Mouse (Mus musculus): ENCODE measurements around the gene Pgrmc1. TPM values are rescaled to one million over a fixed set of nuclear protein-coding genes. Genes with fewer than 3 reads are reported as not detected.

Pgrmc1 gene
- polyA plus RNA-seq, 1 experiment from 2014 or later, result 372 TPM

DNA sequence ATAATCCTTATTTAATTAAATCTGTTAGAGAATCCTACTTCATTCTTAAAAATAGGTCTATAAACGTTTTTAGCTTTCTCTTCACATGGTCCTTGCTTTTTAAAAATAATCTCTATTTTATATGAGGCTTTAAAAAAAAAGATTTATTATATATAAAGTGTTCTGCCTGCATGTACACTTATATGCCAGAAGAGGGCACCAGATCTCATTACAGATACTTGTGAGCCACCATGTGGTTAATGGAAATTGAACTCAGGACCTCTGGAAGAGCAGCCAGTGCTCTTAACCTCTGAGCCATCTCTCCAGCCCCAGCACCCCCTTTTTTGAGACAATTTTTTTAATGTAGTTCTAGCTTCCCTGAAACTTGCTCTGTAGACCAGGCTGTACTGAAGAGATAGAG lies 32.8 kb downstream of the Pgrmc1 start:
- Histone ChIP-seq H3K4me1 (ENCODE audit: insufficient read depth) (no peaks in the 10 kb centered on the region), H3K36me3 (replicated peaks; ENCODE audit: insufficient read depth, low read length) (no peaks in the 10 kb centered on the region), H3K9ac (replicated peaks) (no peak overlapping the region), H3K27me3 (ENCODE audit: insufficient read depth, low read length) (no peaks in the 10 kb centered on the region), H3K4me2 (ENCODE audit: low read depth, low read length) (no peak overlapping the region), H3K4me3 (ENCODE audit: low read depth, low read length) (no peak overlapping the region), H3K27ac (ENCODE audit: low read depth) (no peak overlapping the region), H3K9me3 (ENCODE audit: low read length) (no peaks in the 10 kb centered on the region)
- ATAC-seq (no peak), DNase-seq (no peak)
- WGBS (ENCODE audit: insufficient replicate concordance), result 4% methylated on average over 1 of the region's 1 CpGs
- TF ChIP-seq CTCF (IDR thresholded peaks at IDR 0.05; ENCODE audit: low read depth), result peak; percentile 56
- TF ChIP-seq EP300 (IDR thresholded peaks at IDR 0.05; ENCODE audit: low read depth), result no peak

DNA sequence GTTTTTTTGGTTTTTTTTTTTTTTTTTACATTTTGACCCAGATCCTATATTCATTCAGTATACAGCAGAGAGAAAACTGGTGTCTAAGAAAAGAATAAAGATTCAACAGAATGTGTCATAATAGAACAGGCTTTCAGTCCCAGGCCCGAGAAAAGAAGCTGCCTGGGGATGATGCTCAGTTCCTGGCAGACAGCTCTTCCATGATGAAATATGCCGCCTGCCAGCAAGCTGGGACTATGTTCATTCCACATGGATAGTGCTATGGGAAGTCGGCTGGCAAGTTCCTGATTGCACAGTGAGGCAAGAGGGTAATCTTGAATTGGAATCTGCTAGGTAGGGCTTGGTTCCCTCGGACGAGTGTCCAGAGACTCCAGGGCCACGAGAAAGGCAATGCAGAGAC lies 42.0 kb downstream of the Pgrmc1 start:
- Histone ChIP-seq H3K4me3 (ENCODE audit: low read depth, low read length) (no peak overlapping the region), H3K27me3 (ENCODE audit: insufficient read depth, low read length) (no peaks in the 10 kb centered on the region), H3K4me2 (ENCODE audit: low read depth, low read length) (no peak overlapping the region), H3K9ac (replicated peaks) (no peak overlapping the region), H3K4me1 (ENCODE audit: insufficient read depth) (0 out of 2 replicates have a peak, but pooled peaks cover 2% of the 10 kb centered on the region), H3K9me3 (ENCODE audit: low read length) (no peaks in the 10 kb centered on the region), H3K36me3 (replicated peaks; ENCODE audit: insufficient read depth, low read length) (no peaks in the 10 kb centered on the region), H3K27ac (ENCODE audit: low read depth) (no peak overlapping the region)
- 80% methylated on average over 6 of the region's 6 CpGs for WGBS (ENCODE audit: insufficient replicate concordance)
- TF ChIP-seq EP300 (IDR thresholded peaks at IDR 0.05; ENCODE audit: low read depth) (no peak), CTCF (IDR thresholded peaks at IDR 0.05; ENCODE audit: low read depth) (no peak)
- DNase-seq (no peak), ATAC-seq (no peak)

- WGBS (ENCODE audit: insufficient replicate concordance), result 17% methylated on average over 55 of the region's 60 CpGs
- Histone ChIP-seq H3K27ac (ENCODE audit: low read depth) (peak within 1 kb of the TSS; percentile 86), H3K9ac (replicated peaks) (peak within 1 kb of the TSS; percentile 66), H3K36me3 (replicated peaks; ENCODE audit: insufficient read depth, low read length) (no peaks in the 10 kb centered on the region), H3K4me2 (ENCODE audit: low read depth, low read length) (peak within 1 kb of the TSS; percentile 81), H3K4me3 (ENCODE audit: low read depth, low read length) (peak within 1 kb of the TSS; percentile 67), H3K27me3 (ENCODE audit: insufficient read depth, low read length) (no peaks in the 10 kb centered on the region), H3K9me3 (ENCODE audit: low read length) (no peaks in the 10 kb centered on the region), H3K4me1 (ENCODE audit: insufficient read depth) (0 out of 2 replicates have a peak, but pooled peaks cover 2% of the 10 kb centered on the region)
- ATAC-seq (peak; percentile 95), DNase-seq (peak; percentile 84)
- TF ChIP-seq CTCF (IDR thresholded peaks at IDR 0.05; ENCODE audit: low read depth) (peak; percentile 71), EP300 (IDR thresholded peaks at IDR 0.05; ENCODE audit: low read depth) (no peak)
Measured at GRCm38 (mm10) chrX:36644657-36645551, 46.9 kb downstream of the Pgrmc1 start, which contains the start of gene Akap17b. TSS of gene Akap17b (minus strand) at chrX:36645395.

Other genes with a start within 250 kb of the Pgrmc1 start
- not detected in 2 replicates for gene Gm6268, start 196.9 kb upstream of the Pgrmc1 start, polyA plus RNA-seq (2015; fragmentation: Nextera tagmentation; extraction: Ambion mirVana)
- gene Gm14569, start 106.4 kb upstream of the Pgrmc1 start, polyA plus RNA-seq (2015; fragmentation: Nextera tagmentation; extraction: Ambion mirVana), result not detected in 2 replicates
- gene Akap17b, start 47.2 kb downstream of the Pgrmc1 start, polyA plus RNA-seq (2015; fragmentation: Nextera tagmentation; extraction: Ambion mirVana), result 0.51 and 0.75 TPM in 2 replicates
- 0.41 and 0.69 TPM in 2 replicates for gene Slc25a43, start 145.5 kb downstream of the Pgrmc1 start, polyA plus RNA-seq (2015; fragmentation: Nextera tagmentation; extraction: Ambion mirVana)
- gene Slc25a5, start 197.4 kb downstream of the Pgrmc1 start, polyA plus RNA-seq (2015; fragmentation: Nextera tagmentation; extraction: Ambion mirVana), result 703 and 719 TPM in 2 replicates